Mouse (Mus musculus) skeletal muscle tissue, adult 2 months (tissue): ENCODE data around the gene Hes2.

Experiments
- DNase-seq: peaks from one replicate; pipeline ENCODE4 v3.0.0-alpha.2; 2012; ENCODE audit warnings: low read depth, low spot score

The Hes2 gene

DNA sequence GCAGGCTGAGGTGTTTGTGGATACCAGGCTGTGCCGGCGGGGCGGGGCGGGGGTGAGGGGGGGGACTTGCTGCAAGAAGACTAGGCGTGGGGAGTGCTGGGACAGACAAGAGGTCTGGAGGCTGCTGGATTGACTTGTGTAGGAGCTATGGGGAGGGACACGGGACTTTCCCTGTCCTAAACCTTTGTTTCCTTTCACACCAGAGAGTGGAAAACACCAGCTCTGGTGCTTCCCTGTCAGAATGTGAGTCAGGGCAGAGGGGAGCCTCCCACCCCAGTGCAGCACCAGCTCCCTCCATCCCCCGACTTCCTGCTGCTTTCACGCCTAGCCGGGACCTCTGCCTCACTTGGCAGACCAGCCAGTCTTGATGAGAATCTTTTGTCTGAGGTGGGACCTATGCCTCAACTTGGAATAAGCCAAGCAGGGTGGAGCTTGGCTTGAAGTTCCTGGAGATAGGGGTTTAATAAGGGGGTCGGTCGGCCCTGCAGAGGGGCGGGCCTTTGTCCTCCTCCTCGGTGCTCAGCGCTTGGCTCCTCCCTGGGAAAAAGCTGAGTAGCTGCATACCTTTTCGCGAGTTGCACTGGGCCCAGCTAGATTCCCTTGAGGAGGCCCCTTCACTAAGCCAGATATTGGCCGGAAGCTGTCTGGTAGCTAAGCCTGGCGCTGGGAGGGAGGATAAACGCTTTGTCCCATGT lies 27.0 kb downstream of the Hes2 start:
- DNase-seq = no peak

- DNase-seq = no peak
Observed at GRCm38 (mm10) chr4:152186205-152187082, 27.8 kb downstream of the Hes2 start.

DNA sequence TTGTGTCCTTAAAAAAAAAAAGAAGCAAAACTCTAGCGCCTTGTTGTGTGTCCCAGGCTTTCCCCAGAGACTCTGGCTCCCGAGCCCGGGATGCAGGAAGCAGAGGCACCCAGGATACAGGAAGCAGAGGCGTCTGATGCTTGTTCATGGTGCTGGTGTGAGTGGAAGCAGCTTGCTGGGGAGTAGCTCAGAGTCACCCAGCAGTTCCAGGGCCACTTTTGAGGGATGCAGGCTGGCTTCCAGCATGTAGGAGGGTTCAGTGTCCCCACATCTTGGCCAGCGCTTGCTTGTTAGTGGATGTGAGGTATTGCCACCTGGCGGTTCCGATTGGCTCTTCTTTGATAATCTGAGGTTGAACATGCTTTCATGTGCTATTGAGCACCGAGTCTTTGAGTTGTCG lies 28.5 kb downstream of the Hes2 start:
- no peak for DNase-seq

DNA sequence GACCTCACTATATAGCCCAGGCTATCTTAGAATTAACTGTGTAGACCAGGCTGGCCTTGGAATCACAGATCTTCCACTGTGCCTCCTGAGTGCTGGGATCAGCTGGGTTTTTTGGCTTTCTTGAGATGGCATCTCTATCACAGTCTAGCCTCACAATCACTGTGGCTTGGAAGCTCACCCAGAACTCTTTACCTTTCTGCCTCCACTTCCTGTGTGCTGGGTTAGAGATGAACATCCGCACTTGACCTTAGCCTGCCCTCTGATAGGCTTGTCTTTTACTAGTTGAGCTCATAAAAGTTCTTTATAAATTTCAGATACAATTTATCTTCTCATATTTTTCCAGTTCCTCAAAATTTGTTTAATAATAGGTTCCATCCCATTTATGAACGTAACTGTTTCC lies 30.0 kb downstream of the Hes2 start:
- DNase-seq = no peak

DNA sequence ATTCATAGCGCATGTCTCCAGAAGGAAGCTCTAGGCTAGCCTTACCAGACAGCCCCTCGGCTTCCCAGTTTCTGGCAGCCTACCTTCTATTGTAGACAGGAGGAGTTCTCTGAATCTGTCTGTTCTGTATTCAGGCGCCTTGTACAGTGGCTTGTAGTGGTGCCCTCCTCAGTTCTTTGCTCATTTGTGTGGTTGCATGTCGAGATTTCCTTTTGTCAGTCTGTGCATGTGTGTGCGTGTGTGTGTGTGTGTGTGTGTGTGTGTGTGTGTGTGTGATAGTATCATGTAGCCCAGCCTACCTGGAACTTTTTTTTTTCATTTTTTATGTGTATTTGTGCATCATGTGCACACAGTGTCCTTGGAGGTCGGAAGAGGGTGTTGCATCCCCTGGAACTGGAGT lies 30.4 kb downstream of the Hes2 start:
- DNase-seq = no peak

GRCm38 (mm10) chr4:152189691-152190090 lies 31.0 kb downstream of the Hes2 start:
- no peak for DNase-seq

GRCm38 (mm10) chr4:152190096-152190653 lies 31.5 kb downstream of the Hes2 start:
- DNase-seq = no peak

DNA sequence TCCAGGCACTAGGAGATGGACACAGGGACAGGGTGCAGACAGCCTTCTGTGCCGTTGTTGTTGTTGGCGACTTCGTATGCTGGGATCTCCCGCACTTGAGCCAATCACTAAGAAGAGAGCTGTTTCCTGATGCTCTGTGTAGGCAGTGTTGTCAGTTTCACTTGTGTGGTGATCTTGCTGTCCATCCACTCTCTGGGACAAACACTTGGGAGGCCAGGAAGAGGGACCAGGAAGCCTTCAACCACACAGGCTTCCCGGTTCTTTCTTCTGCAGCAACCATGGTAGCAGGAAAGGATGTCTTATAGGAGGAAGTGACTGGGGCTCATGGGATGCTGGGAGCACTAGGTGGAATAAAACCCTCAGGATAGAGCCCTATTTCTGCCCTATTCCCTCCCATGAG lies 32.0 kb downstream of the Hes2 start:
- no peak for DNase-seq

GRCm38 (mm10) chr4:152192569-152192968 lies 33.9 kb downstream of the Hes2 start:
- DNase-seq = no peak

DNA sequence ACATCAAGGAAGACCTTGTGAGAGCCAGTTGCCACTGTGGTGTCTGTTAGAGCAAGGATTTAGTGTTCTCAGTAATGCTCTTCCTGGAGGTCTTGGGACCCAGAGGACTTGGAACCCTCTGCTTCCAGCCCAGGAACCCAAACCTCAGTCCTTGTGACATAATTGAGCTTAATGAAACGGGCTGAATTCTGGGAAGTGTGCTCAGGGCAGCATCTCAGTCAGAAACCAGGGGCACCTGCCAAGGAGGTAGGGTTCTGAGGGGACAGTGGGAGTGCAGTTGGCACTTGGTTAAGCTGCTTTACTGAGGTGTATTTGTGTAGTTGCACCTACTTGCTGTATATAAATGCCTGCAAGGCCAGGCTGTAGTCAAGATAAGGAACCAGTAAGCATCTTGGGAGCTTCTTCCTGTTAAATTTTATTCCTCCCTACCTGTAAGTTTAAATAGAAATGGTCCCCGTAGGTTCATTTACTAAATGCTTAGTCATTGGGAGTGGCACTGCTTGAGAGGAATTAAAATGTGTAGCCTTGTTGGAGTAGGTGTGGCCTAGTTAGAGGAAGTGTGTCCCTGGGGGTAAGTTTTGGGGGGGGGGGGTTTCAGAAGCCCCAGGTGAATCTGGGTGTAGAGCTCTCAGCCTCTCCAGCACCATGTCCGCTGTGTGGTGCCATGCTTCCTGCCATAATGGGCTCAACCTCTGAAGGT lies 36.0 kb downstream of the Hes2 start:
- no peak for DNase-seq

- DNase-seq = no peak
Observed at GRCm38 (mm10) chr4:152196276-152196675, 37.6 kb downstream of the Hes2 start.

DNA sequence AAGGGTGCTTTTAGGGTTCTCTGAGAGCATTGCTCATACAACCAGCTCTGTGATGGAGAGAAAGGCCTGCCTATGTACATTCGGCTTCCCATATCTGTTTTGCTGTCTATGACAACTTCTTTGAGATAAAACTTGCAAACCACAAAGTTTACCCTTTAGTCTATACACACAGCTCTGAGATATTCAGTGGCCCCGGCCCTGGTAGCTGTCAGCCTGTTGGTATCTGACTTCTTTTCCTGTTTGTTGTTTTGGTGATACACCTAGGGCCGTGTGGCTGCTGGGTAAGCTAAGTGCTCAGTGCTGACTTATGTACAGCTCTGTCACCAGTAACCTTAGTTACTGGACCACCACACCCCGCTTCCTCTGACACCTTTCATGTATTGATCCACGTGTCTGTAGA lies 38.9 kb downstream of the Hes2 start:
- no peak for DNase-seq

- DNase-seq = no peak
Observed at GRCm38 (mm10) chr4:152199617-152200016, 41.0 kb downstream of the Hes2 start.

DNA sequence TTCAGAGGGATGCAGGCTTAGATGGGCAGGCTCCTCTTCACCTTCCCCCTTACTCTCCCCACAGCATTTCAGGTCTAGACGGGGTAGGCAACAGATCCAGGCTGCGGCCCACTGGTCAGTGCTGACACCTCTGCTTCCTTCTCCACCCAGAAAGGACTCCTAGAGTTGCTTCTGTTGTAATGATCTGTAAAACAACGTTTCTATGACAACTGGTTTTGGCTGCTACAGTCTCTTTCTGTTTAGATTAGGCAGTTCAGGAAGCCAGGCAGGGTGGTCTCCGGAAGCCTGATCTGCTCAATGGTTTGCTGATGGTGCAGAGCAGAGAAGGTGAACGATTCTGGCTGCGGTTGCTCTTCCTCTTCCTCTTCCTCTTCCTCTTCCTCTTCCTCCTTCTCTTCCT lies 42.8 kb downstream of the Hes2 start:
- no peak for DNase-seq

- DNase-seq = no peak
Observed at GRCm38 (mm10) chr4:152202418-152202817, 43.8 kb downstream of the Hes2 start.

DNA sequence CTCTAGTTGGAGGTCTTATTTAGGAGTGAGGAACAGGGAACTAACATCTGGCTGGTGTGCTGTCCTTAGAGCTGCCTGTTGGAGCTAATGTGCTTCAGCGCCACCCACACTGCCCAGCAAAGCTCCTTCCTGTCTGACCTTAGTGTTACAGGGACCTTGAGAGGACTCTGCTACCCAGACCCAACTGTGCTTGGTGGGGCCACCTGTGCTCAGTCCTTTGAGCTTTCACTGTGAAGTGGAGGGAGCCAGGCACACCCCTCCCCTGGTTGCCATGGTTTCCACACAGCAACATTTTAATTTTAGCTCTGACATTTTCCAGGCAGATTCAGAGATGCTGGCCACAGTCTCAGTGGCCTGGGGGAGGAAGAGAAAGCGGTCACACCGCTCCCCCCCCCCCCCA lies 44.2 kb downstream of the Hes2 start:
- no peak for DNase-seq

DNA sequence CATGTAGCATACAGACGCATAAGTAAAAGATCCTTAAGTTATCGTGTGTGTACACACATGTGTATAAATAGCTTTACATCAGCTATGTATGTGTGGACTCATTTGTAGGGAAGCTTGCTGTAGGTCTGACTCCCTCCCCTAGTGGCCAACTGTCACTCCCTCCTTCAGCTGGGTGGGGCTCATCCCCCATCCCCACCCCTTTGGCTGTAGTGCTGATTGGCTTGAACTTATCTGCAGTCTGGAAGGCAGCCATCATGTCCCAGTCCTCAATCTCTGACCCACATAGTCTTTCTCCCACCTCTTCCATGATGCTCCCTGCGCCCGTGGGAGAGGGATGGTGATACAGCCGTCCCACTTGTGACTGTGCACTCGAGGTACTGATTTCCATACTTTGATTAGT lies 46.0 kb downstream of the Hes2 start:
- DNase-seq = no peak

DNA sequence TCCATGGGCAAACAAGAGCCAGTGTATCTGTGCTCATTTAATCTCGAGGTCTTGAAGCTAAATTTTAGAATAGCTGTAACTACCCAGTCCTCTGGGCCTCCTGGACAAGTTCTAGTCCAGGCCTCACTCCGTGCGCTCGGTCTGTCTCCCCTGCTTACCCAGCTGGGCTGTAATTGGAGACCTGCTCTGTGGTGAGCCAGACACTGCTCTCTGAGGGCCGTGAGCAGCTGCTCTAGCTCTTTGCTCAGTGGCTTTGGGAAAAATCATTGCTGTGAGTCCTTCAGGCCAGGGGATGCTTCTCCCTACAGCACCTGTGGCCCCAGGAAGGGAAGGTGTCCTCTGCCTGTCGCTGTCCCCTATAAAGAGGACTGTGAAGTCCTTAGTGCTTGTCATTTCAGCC lies 47.5 kb downstream of the Hes2 start:
- peak; percentile 51 for DNase-seq

DNA sequence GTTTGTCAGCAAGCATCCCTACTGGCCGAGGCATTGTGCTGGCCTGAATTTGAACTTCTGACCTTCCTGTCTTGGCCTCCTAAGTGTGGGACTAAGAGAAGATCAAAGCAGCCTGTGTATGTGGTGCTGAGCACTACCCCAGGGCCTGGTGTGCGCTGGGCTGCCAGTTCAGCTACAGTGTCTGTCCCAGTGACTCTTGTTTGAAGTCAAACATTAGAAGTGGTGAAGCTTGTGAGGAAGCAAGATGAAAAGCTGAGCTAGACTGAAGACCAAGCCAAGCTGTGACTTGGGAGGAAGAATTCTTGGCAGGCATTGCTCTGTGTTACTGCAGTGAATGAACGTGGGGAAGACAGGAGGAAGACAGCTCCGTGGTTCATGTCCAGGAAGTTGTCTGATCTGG lies 51.0 kb downstream of the Hes2 start:
- DNase-seq = no peak
